Mouse (Mus musculus) CH12.LX (cell line): ENCODE data around the gene Tmem126b.

Source experiments
- CTCF ChIP-seq, 2 experiments: IDR thresholded peaks in 1 of 2; conservative IDR thresholded peaks in 1 of 2; 2 replicates each; pipeline ENCODE4 v1.5.1; 2011 to 2012; ENCODE audit warnings: low read depth in 2 of 2, low read length in 2 of 2, improper control_type of control experiment in 1 of 2, inconsistent platforms in 1 of 2, mild to moderate bottlenecking in 1 of 2, moderate library complexity in 1 of 2
- ELF1 ChIP-seq: IDR thresholded peaks from 2 replicates; pipeline ENCODE4 v1.6.1; 2014; ENCODE audit warnings: low read depth, mild to moderate bottlenecking, inconsistent platforms, low read length, improper control_type of control experiment
- JUND ChIP-seq: conservative IDR thresholded peaks from 2 replicates; pipeline ENCODE4 v1.6.1; 2011; ENCODE audit warnings: low read depth, low read length, improper control_type of control experiment
- MAZ ChIP-seq: IDR thresholded peaks from 2 replicates; pipeline ENCODE4 v1.6.1; 2012; ENCODE audit warnings: low read depth, mild to moderate bottlenecking, inconsistent platforms, low read length, improper control_type of control experiment, moderate library complexity
- POLR2A ChIP-seq: IDR thresholded peaks from 2 replicates; pipeline ENCODE4 v1.6.1; 2011; ENCODE audit warnings: low read depth, mild to moderate bottlenecking, improper control_type of control experiment, low read length
- SIN3A ChIP-seq: IDR thresholded peaks from 2 replicates; pipeline ENCODE4 v1.6.1; 2012; ENCODE audit warnings: low read length, improper control_type of control experiment, inconsistent platforms
- USF2 ChIP-seq: conservative IDR thresholded peaks from 2 replicates; pipeline ENCODE4 v1.6.1; 2011; ENCODE audit warnings: low read depth, low read length, improper control_type of control experiment

DNA sequence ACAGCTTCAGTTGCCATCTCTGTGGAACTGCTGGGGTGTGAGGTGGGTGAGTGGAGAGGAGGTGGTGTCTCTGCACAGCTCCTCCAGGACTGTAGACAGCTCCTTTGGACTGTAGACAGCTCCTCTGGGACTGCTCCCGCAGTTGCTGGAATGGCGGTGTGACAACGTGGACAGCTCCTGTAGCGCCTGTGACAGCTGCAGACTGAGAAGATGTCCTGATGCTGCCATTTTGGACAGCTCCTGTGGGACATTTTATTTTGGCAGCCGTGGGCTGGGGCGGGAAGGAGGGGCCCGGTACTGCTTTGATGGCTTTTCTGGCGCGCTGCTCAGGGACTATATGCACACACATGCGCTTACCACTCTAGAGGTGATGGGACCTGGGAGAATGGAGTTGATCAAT is 15.5 kb downstream of the Tmem126b start:
- TF ChIP-seq JUND (no peak), MAZ (no peak), CTCF (conservative IDR thresholded peaks at IDR 0.05 in 1 of 2, IDR thresholded peaks at IDR 0.05 in 1 of 2; ENCODE audit: low read depth in 2 of 2, low read length in 2 of 2) (no peak), USF2 (no peak), ELF1 (no peak), POLR2A (no peak), SIN3A (no peak)
